Mouse (Mus musculus): ENCODE data around the gene Entpd1. TPM values are rescaled to one million over a fixed set of nuclear protein-coding genes. Genes with fewer than 3 reads are reported as not detected.
"Not testable (repeated sequence)": the region's sequence is repeated elsewhere in the genome, so short reads cannot be mapped to it uniquely, and the experiment has no call there.

The Entpd1 gene
- polyA plus RNA-seq, 1 experiment from 2014 or later, result 3.7 TPM

- no peaks in the 10 kb centered on the region for H3K4me1 ChIP-seq (ENCODE audit: control insufficient read depth, insufficient read depth, low read length)
- peaks cover 2% of the 10 kb centered on the region; the same call in 1 of the 2 replicates for H3K36me3 ChIP-seq (ENCODE audit: control insufficient read depth, insufficient read depth, low read length)
- H3K4me2 ChIP-seq (ENCODE audit: low read depth, severe bottlenecking), result no peak overlapping the region
- H3K9me3 ChIP-seq (ENCODE audit: control insufficient read depth, low read length), result no peaks in the 10 kb centered on the region
- WGBS, result 93% methylated on average over 9 of the region's 9 CpGs
- ATAC-seq (ENCODE audit: insufficient number of reproducible peaks, low FRiP score, low TSS enrichment, low read depth), result no peak
- no peak for DNase-seq (ENCODE audit: low spot score)
- H3K9ac ChIP-seq (ENCODE audit: low read length), result no peak overlapping the region
- H3K4me3 ChIP-seq (ENCODE audit: low read depth, low read length), result no peak overlapping the region
- no peak overlapping the region for H3K27ac ChIP-seq (replicated peaks; ENCODE audit: low read depth, low read length)
- H3K27me3 ChIP-seq (ENCODE audit: control insufficient read depth, insufficient read depth, low read length), result no peaks in the 10 kb centered on the region
Measured at GRCm38 (mm10) chr19:40605189-40605588, 7.0 kb upstream of the Entpd1 start.

- H3K9me3 ChIP-seq (ENCODE audit: control insufficient read depth, low read length), result no peaks in the 10 kb centered on the region
- ATAC-seq (ENCODE audit: insufficient number of reproducible peaks, low FRiP score, low TSS enrichment, low read depth) (no peak), DNase-seq (ENCODE audit: low spot score) (no peak)
- no peak overlapping the region for H3K9ac ChIP-seq (ENCODE audit: low read length)
- peaks cover 2% of the 10 kb centered on the region; the same call in 1 of the 2 replicates for H3K36me3 ChIP-seq (ENCODE audit: control insufficient read depth, insufficient read depth, low read length)
- H3K27ac ChIP-seq (replicated peaks; ENCODE audit: low read depth, low read length), result no peak overlapping the region
- no peaks in the 10 kb centered on the region for H3K27me3 ChIP-seq (ENCODE audit: control insufficient read depth, insufficient read depth, low read length)
- H3K4me3 ChIP-seq (ENCODE audit: low read depth, low read length), result no peak overlapping the region
- H3K4me1 ChIP-seq (ENCODE audit: control insufficient read depth, insufficient read depth, low read length), result no peaks in the 10 kb centered on the region
- 91% methylated on average over 6 of the region's 6 CpGs for WGBS
- H3K4me2 ChIP-seq (ENCODE audit: low read depth, severe bottlenecking), result no peak overlapping the region
Measured at GRCm38 (mm10) chr19:40607676-40608075, 4.5 kb upstream of the Entpd1 start.

- DNase-seq (ENCODE audit: low spot score) (no peak), ATAC-seq (ENCODE audit: insufficient number of reproducible peaks, low FRiP score, low TSS enrichment, low read depth) (no peak)
- no peak overlapping the region for H3K4me3 ChIP-seq (ENCODE audit: low read depth, low read length)
- no peak overlapping the region for H3K9ac ChIP-seq (ENCODE audit: low read length)
- H3K27ac ChIP-seq (replicated peaks; ENCODE audit: low read depth, low read length), result no peak overlapping the region
- H3K4me2 ChIP-seq (ENCODE audit: low read depth, severe bottlenecking), result no peak overlapping the region
- H3K27me3 ChIP-seq (ENCODE audit: control insufficient read depth, insufficient read depth, low read length), result no peaks in the 10 kb centered on the region
- WGBS, result 79% methylated on average over 7 of the region's 7 CpGs
- H3K9me3 ChIP-seq (ENCODE audit: control insufficient read depth, low read length), result no peaks in the 10 kb centered on the region
- H3K4me1 ChIP-seq (ENCODE audit: control insufficient read depth, insufficient read depth, low read length), result no peaks in the 10 kb centered on the region
- no peaks in the 10 kb centered on the region for H3K36me3 ChIP-seq (ENCODE audit: control insufficient read depth, insufficient read depth, low read length)
Measured at GRCm38 (mm10) chr19:40614811-40615210, 2.6 kb downstream of the Entpd1 start.

- Histone ChIP-seq H3K27me3 (ENCODE audit: control insufficient read depth, insufficient read depth, low read length) (no peaks in the 10 kb centered on the region), H3K4me2 (ENCODE audit: low read depth, severe bottlenecking) (no peak overlapping the region), H3K9ac (ENCODE audit: low read length) (no peak overlapping the region), H3K27ac (replicated peaks; ENCODE audit: low read depth, low read length) (no peak overlapping the region), H3K4me1 (ENCODE audit: control insufficient read depth, insufficient read depth, low read length) (no peaks in the 10 kb centered on the region), H3K4me3 (ENCODE audit: low read depth, low read length) (no peak overlapping the region), H3K36me3 (ENCODE audit: control insufficient read depth, insufficient read depth, low read length) (no peaks in the 10 kb centered on the region), H3K9me3 (ENCODE audit: control insufficient read depth, low read length) (no peaks in the 10 kb centered on the region)
- no peak for ATAC-seq (ENCODE audit: insufficient number of reproducible peaks, low FRiP score, low TSS enrichment, low read depth)
- DNase-seq (ENCODE audit: low spot score), result no peak
- WGBS, result 74% methylated on average over 7 of the region's 7 CpGs
Measured at GRCm38 (mm10) chr19:40616021-40616420, 3.9 kb downstream of the Entpd1 start.

GRCm38 (mm10) chr19:40621616-40622015 is 9.4 kb downstream of the Entpd1 start:
- H3K9me3 ChIP-seq (ENCODE audit: control insufficient read depth, low read length); H3K27ac ChIP-seq (replicated peaks; ENCODE audit: low read depth, low read length): not testable (repeated sequence)

GRCm38 (mm10) chr19:40625935-40626334 is 13.8 kb downstream of the Entpd1 start:
- Histone ChIP-seq H3K4me1 (ENCODE audit: control insufficient read depth, insufficient read depth, low read length) (no peaks in the 10 kb centered on the region), H3K4me2 (ENCODE audit: low read depth, severe bottlenecking) (no peak overlapping the region), H3K27me3 (ENCODE audit: control insufficient read depth, insufficient read depth, low read length) (no peaks in the 10 kb centered on the region), H3K36me3 (ENCODE audit: control insufficient read depth, insufficient read depth, low read length) (no peaks in the 10 kb centered on the region), H3K9me3 (ENCODE audit: control insufficient read depth, low read length) (no peaks in the 10 kb centered on the region), H3K9ac (ENCODE audit: low read length) (no peak overlapping the region), H3K27ac (replicated peaks; ENCODE audit: low read depth, low read length) (no peak overlapping the region), H3K4me3 (ENCODE audit: low read depth, low read length) (no peak overlapping the region)
- DNase-seq (ENCODE audit: low spot score) (no peak), ATAC-seq (ENCODE audit: insufficient number of reproducible peaks, low FRiP score, low TSS enrichment, low read depth) (no peak)
- WGBS, result 70% methylated on average over 12 of the region's 12 CpGs

More at GRCm38 (mm10) chr19:40621616-40622015, 9.4 kb downstream of the Entpd1 start:
- H3K4me3 ChIP-seq (ENCODE audit: low read depth, low read length); DNase-seq (ENCODE audit: low spot score); H3K27me3 ChIP-seq (ENCODE audit: control insufficient read depth, insufficient read depth, low read length); H3K9ac ChIP-seq (ENCODE audit: low read length); H3K4me1 ChIP-seq (ENCODE audit: control insufficient read depth, insufficient read depth, low read length); H3K36me3 ChIP-seq (ENCODE audit: control insufficient read depth, insufficient read depth, low read length); H3K4me2 ChIP-seq (ENCODE audit: low read depth, severe bottlenecking); ATAC-seq (ENCODE audit: insufficient number of reproducible peaks, low FRiP score, low TSS enrichment, low read depth): not testable (repeated sequence)
- WGBS, result 50% methylated on average over 8 of the region's 26 CpGs

- Histone ChIP-seq H3K27ac (replicated peaks; ENCODE audit: low read depth, low read length) (no peak overlapping the region), H3K4me1 (ENCODE audit: control insufficient read depth, insufficient read depth, low read length) (no peaks in the 10 kb centered on the region), H3K36me3 (ENCODE audit: control insufficient read depth, insufficient read depth, low read length) (no peaks in the 10 kb centered on the region), H3K4me2 (ENCODE audit: low read depth, severe bottlenecking) (no peak overlapping the region), H3K9me3 (ENCODE audit: control insufficient read depth, low read length) (no peaks in the 10 kb centered on the region), H3K9ac (ENCODE audit: low read length) (no peak overlapping the region), H3K27me3 (ENCODE audit: control insufficient read depth, insufficient read depth, low read length) (no peaks in the 10 kb centered on the region), H3K4me3 (ENCODE audit: low read depth, low read length) (no peak overlapping the region)
- no peak for DNase-seq (ENCODE audit: low spot score)
- no peak for ATAC-seq (ENCODE audit: insufficient number of reproducible peaks, low FRiP score, low TSS enrichment, low read depth)
Measured at GRCm38 (mm10) chr19:40628950-40629349, 16.8 kb downstream of the Entpd1 start.

GRCm38 (mm10) chr19:40630096-40630495 is 17.9 kb downstream of the Entpd1 start:
- Histone ChIP-seq H3K9me3 (ENCODE audit: control insufficient read depth, low read length) (no peaks in the 10 kb centered on the region), H3K4me3 (ENCODE audit: low read depth, low read length) (no peak overlapping the region), H3K4me1 (ENCODE audit: control insufficient read depth, insufficient read depth, low read length) (no peaks in the 10 kb centered on the region), H3K27me3 (ENCODE audit: control insufficient read depth, insufficient read depth, low read length) (no peaks in the 10 kb centered on the region), H3K4me2 (ENCODE audit: low read depth, severe bottlenecking) (no peak overlapping the region), H3K36me3 (ENCODE audit: control insufficient read depth, insufficient read depth, low read length) (no peaks in the 10 kb centered on the region), H3K9ac (ENCODE audit: low read length) (no peak overlapping the region), H3K27ac (replicated peaks; ENCODE audit: low read depth, low read length) (no peak overlapping the region)
- ATAC-seq (ENCODE audit: insufficient number of reproducible peaks, low FRiP score, low TSS enrichment, low read depth) (no peak), DNase-seq (ENCODE audit: low spot score) (no peak)
- WGBS, result 73% methylated on average over 3 of the region's 3 CpGs

- Histone ChIP-seq H3K9me3 (ENCODE audit: control insufficient read depth, low read length) (no peaks in the 10 kb centered on the region), H3K27ac (replicated peaks; ENCODE audit: low read depth, low read length) (no peak overlapping the region), H3K4me3 (ENCODE audit: low read depth, low read length) (no peak overlapping the region), H3K4me2 (ENCODE audit: low read depth, severe bottlenecking) (no peak overlapping the region), H3K4me1 (ENCODE audit: control insufficient read depth, insufficient read depth, low read length) (no peaks in the 10 kb centered on the region), H3K9ac (ENCODE audit: low read length) (no peak overlapping the region), H3K27me3 (ENCODE audit: control insufficient read depth, insufficient read depth, low read length) (no peaks in the 10 kb centered on the region), H3K36me3 (ENCODE audit: control insufficient read depth, insufficient read depth, low read length) (no peaks in the 10 kb centered on the region)
- 84% methylated on average over 7 of the region's 7 CpGs for WGBS
- ATAC-seq (ENCODE audit: insufficient number of reproducible peaks, low FRiP score, low TSS enrichment, low read depth) (no peak), DNase-seq (ENCODE audit: low spot score) (no peak)
Measured at GRCm38 (mm10) chr19:40630606-40631005, 18.4 kb downstream of the Entpd1 start.
